Mouse (Mus musculus): ENCODE measurements at regions not wholly inside any gene's neighbourhood (a gene's known extent, or its start where the extent isn't known, plus 50 kb on each side); places are given as distances from the start of the nearest gene placed in this dataset.
"Not testable (repeated sequence)": the region's sequence is repeated elsewhere in the genome, so short reads cannot be mapped to it uniquely, and the experiment has no call there.

- DNase-seq (ENCODE audit: low spot score in 2 of 2): not testable (repeated sequence)
Observed at GRCm38 (mm10) chr10:29044781-29045180, 58.7 kb upstream of the 2310057J18Rik start.

GRCm38 (mm10) chr10:29087823-29088222, 55.8 kb upstream of the Soga3 start:
- peak; percentile 57 to 62 for DNase-seq (ENCODE audit: low spot score in 2 of 2)

Measured in left cerebral cortex, adult 18-20 months (tissue).